Mouse (Mus musculus) limb, embryonic 14.5 days (tissue): ENCODE results near the gene Fis1. TPM values are rescaled to one million over a fixed set of nuclear protein-coding genes. Genes with fewer than 3 reads are reported as not detected.
"Not testable (repeated sequence)": the region's sequence is repeated elsewhere in the genome, so short reads cannot be mapped to it uniquely, and the experiment has no call there.

Source experiments
- ATAC-seq: fragments of 200-750 bp; cut with Nextera tagmentation; 2 replicates; pipeline ENCODE4 v1.8.0; 2017; ENCODE audit warnings: low read depth, moderate number of reproducible peaks, moderate TSS enrichment; ENCODE audit not compliant: low FRiP score
- DNase-seq: peaks from one replicate; pipeline ENCODE4 v3.0.0-alpha.2; 2015; ENCODE audit warnings: low spot score
- H3K27ac ChIP-seq: fragments of 300-500 bp; sonication (generic); replicated peaks from 2 replicates; pipeline ENCODE4 v1.5.1; 2014; ENCODE audit warnings: low read depth, mild to moderate bottlenecking, low read length, moderate library complexity, mixed read lengths
- H3K27me3 ChIP-seq: fragments of 300-500 bp; sonication (generic); 2 replicates; pipeline ENCODE4 v1.6.1; 2014; ENCODE audit warnings: low read length, mixed read lengths; ENCODE audit not compliant: control insufficient read depth, insufficient read depth
- H3K36me3 ChIP-seq: fragments of 300-500 bp; sonication (generic); 2 replicates; pipeline ENCODE4 v1.6.1; 2014; ENCODE audit warnings: mild to moderate bottlenecking, low read length, moderate library complexity, mixed read lengths; ENCODE audit not compliant: control insufficient read depth, insufficient read depth
- H3K4me1 ChIP-seq: fragments of 300-500 bp; sonication (generic); 2 replicates; pipeline ENCODE4 v1.6.1; 2014; ENCODE audit warnings: antibody characterized with exemption, low read length, mixed read lengths; ENCODE audit not compliant: control insufficient read depth, insufficient read depth
- H3K4me2 ChIP-seq: fragments of 300-500 bp; sonication (generic); replicated peaks from 2 replicates; pipeline ENCODE4 v1.6.1; 2014; ENCODE audit warnings: low read depth, mild to moderate bottlenecking, low read length, moderate library complexity; ENCODE audit not compliant: severe bottlenecking
- H3K4me3 ChIP-seq: fragments of 300-500 bp; sonication (generic); replicated peaks from 2 replicates; pipeline ENCODE4 v1.5.1; 2014; ENCODE audit warnings: low read length
- H3K9ac ChIP-seq: fragments of 300-500 bp; sonication (generic); 2 replicates; pipeline ENCODE4 v1.6.1; 2014; ENCODE audit warnings: mild to moderate bottlenecking, low read depth, low read length, moderate library complexity; ENCODE audit not compliant: severe bottlenecking
- H3K9me3 ChIP-seq: fragments of 300-500 bp; sonication (generic); 2 replicates; pipeline ENCODE4 v1.6.1; 2016; ENCODE audit warnings: low read length; ENCODE audit not compliant: control insufficient read depth
- POLR2A ChIP-seq: fragments of 200-500 bp; IDR thresholded peaks from 2 replicates; pipeline ENCODE4 v1.8.0; 2012; ENCODE audit warnings: inconsistent platforms, mild to moderate bottlenecking, moderate library complexity, borderline replicate concordance; ENCODE audit not compliant: insufficient read depth, insufficient read length; ENCODE audit errors: extremely low read depth
- WGBS: fragments of 180-500 bp; shearing (Covaris S2); extraction: QIAGEN DNeasy Blood & Tissue Kit; methylation state at CpG from one replicate; pipeline ENCODE4 v1.1.7; 2014; 5-methylcytosine and 5-hydroxymethylcytosine counted together
- polyA plus RNA-seq, 2 experiments: library from polyadenylated mRNA; depleted of rRNA in 1 of 2; stranded (reverse) in 1 of 2; unstranded in 1 of 2; fragments of >200 nt; fragmentation: Nextera tagmentation in 1 of 2; extraction: Ambion mirVana in 1 of 2; gene quantifications; 2 replicates each; pipeline versions ENCODE4 v1.2.1 to v1.2.3; 2012 to 2014

The Fis1 gene
- polyA plus RNA-seq, 2 experiments: 225 to 284 TPM

DNA sequence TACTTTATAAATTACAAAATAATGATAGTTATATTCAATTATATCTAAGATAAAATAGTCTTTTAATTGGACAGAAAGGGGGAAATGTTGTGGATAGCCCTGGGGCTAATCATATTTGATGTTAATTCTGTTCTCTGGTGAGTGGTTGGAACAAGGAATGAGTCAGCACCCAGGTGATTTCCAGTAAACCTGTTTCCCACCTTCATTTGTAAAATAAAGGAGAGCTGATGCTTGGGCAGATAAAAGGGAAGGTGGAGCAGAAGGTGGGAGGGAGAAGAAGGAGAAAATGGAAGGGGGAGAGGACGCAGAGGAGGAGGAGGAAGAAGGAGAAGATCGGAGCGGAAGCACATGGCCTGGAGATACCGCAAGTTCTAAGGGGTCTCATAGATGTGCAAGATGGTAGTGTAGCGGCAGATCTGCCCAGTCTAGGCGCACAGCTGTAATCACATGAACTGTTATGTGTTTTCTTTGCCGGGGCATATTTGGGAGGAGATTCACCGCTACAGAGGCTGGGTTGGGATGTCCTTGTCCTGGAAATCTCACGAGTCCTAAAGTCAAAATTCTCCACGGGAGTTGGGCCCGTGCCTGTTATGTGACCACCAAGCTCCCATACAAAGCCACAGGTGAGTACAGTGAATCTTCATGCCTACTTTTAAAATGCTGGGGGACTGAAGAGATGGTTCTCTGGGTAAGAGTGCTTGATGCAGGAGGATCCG, 12.1 kb upstream of the Fis1 start:
- Histone ChIP-seq H3K4me2 (no peak overlapping the region), H3K36me3 (no peaks in the 10 kb centered on the region), H3K27ac (no peak overlapping the region), H3K27me3 (no peaks in the 10 kb centered on the region), H3K9me3 (no peaks in the 10 kb centered on the region), H3K4me1 (no peaks in the 10 kb centered on the region), H3K4me3 (no peak overlapping the region), H3K9ac (no peak overlapping the region)
- no peak for ATAC-seq
- WGBS: 88% methylated on average over 12 of the region's 12 CpGs
- TF ChIP-seq POLR2A: no peak
- DNase-seq: no peak

DNA sequence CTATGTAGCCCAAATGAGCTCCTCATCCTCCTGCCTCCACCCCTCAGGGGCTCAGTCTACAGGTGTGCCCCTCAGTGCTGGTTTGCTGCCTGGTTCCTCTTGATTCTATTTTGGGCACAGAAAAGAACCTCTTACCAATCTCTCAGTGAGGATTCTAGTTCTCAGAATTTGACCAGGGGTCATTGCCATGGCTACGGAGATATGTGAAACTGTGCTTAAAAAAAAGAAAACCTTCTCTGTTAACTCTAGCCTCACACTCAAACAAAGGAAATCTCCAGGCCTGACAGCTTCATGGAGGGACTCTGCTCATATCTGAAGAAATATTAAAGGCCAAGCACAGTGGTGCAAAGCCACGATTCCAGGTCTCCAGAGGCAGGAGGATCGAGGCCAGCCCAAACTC, 10.3 kb upstream of the Fis1 start:
- Histone ChIP-seq H3K36me3 (no peaks in the 10 kb centered on the region), H3K4me1 (no peaks in the 10 kb centered on the region), H3K4me2 (no peak overlapping the region), H3K9ac (no peak overlapping the region), H3K9me3 (no peaks in the 10 kb centered on the region), H3K4me3 (no peak overlapping the region), H3K27me3 (no peaks in the 10 kb centered on the region), H3K27ac (no peak overlapping the region)
- no peak for TF ChIP-seq POLR2A
- 89% methylated on average over 3 of the region's 3 CpGs for WGBS
- ATAC-seq: no peak
- DNase-seq: no peak

DNA sequence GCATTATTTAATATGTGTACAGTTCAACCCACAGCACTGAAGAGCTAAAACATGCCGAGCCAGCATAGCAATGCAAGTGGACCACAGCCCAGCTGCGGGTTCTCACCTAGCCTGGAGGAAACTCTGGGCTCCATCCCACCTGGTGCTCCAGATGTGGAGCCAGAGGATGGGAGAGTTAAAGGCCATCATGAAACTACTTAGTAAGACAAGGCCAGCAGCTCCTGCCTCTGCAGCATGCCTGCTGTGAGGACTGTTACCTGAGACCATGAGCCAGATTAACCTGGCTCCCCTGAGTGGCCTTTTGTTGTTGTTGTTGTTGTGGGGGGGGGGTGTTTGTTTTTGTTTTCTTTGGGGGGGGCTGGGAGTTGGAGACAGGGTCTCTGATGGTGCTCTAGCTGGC, 9.7 kb upstream of the Fis1 start:
- TF ChIP-seq POLR2A: no peak
- Histone ChIP-seq H3K4me2 (no peak overlapping the region), H3K4me3 (no peak overlapping the region), H3K4me1 (no peaks in the 10 kb centered on the region), H3K9ac (no peak overlapping the region), H3K27ac (no peak overlapping the region), H3K27me3 (no peaks in the 10 kb centered on the region), H3K9me3 (no peaks in the 10 kb centered on the region), H3K36me3 (no peaks in the 10 kb centered on the region)
- ATAC-seq (no peak), DNase-seq (no peak)
- 85% methylated on average over 2 of the region's 2 CpGs for WGBS

DNA sequence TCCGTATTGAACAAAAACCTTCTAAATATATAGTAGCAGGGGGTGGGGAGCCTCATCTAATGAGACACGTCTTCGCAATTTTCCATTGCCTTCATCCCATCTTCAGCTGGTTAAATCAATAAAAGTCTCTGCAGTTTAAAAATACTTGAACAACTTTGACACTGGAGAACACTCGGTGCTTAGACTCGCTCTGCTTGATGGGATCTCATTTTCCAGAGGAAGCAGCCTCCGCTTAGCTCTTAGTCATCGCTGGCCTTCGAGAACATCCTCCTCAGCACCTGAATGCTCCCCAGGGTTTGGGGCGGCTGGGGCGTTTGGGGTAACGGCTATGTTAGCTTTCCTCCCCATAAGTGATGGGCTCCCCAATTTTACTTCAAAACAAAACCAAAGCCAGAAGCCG, 8.0 kb upstream of the Fis1 start:
- H3K27ac ChIP-seq: no peak overlapping the region
- ATAC-seq: no peak
- no peaks in the 10 kb centered on the region for H3K36me3 ChIP-seq
- no peak overlapping the region for H3K9ac ChIP-seq
- no peaks in the 10 kb centered on the region for H3K27me3 ChIP-seq
- no peak for DNase-seq
- 78% methylated on average over 12 of the region's 12 CpGs for WGBS
- no peak overlapping the region for H3K4me2 ChIP-seq
- TF ChIP-seq POLR2A: no peak
- no peaks in the 10 kb centered on the region for H3K9me3 ChIP-seq
- H3K4me3 ChIP-seq: no peak overlapping the region
- H3K4me1 ChIP-seq: no peaks in the 10 kb centered on the region

DNA sequence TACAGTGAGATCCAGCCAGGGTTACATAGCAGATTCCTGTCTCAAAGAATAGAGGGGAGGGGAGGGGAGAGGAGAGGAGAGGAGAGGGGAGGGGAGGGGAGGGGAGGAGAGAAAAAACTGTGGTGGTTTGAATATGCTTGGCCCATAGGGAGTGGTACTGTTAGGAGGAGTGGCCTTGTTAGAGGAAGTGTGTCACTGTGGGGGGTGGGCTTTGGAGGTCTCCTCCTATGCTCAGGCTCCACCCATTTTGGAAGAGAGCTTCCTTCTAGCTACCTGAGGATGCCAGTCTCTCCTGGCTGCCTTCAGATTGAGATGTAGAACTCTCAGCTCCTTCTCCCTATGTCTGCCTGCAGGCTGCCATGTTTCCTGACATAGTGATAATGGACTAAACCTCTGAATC, 5.2 kb upstream of the Fis1 start:
- Histone ChIP-seq H3K4me2 (no peak overlapping the region), H3K27me3 (no peaks in the 10 kb centered on the region), H3K9ac (no peak overlapping the region), H3K36me3 (no peaks in the 10 kb centered on the region), H3K4me3 (no peak overlapping the region), H3K9me3 (no peaks in the 10 kb centered on the region), H3K4me1 (peaks cover 2% of the 10 kb centered on the region; the same call in 1 of the 2 replicates), H3K27ac (no peak overlapping the region)
- TF ChIP-seq POLR2A: no peak
- ATAC-seq: no peak
- DNase-seq: no peak

DNA sequence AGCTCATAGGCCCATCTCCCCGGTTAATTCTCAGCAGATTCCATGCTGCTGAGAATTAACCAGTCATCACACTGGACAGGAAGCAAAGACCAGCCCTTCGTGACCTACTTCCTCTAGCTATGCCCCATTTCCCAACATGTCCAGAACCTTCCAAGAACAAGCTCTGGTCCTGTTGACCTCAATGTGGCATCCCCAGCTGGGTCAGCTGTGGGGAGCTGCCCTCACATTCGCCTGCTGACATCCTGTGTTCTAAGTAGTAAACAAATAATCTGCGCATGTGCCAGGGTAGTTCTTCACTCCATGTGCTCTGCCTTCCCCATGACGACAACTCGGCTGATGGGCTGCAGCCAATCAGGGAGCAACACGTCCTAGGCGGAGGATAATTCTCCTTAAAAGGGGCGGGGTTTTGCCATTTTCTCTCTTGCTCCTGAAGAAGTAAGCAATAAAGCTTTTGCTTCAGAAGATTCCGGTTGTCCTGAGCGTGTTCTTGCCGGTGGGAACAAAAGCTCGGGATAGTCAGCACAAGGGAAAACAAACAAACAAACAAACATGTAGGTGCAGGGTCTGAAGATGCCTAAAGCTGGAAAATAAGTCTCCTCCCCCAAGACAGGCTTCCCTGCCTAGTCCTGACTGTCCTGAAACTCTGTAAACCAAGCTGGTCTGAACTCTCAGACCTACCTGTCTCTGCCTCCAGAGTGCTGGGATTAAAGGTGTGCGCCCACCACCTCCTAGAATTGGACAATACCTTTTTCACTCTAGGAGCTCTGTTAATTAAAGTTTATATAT, 3.3 kb upstream of the Fis1 start:
- not testable (repeated sequence) for ATAC-seq, H3K4me1 ChIP-seq, DNase-seq, H3K27me3 ChIP-seq, H3K9ac ChIP-seq, H3K27ac ChIP-seq, H3K4me3 ChIP-seq, H3K36me3 ChIP-seq, H3K9me3 ChIP-seq, H3K4me2 ChIP-seq
- WGBS: 86% methylated on average over 14 of the region's 14 CpGs
